Mouse (Mus musculus) megakaryocyte, adult 5-6 weeks (primary cell): Measurements from ENCODE around the gene Gnrhr. TPM values are rescaled to one million over a fixed set of nuclear protein-coding genes. Genes with fewer than 3 reads are reported as not detected.

Experiments
- ATAC-seq: 2 replicates; pipeline ENCODE4 v1.8.0; 2016; ENCODE audit warnings: mild to moderate bottlenecking, inconsistent platforms; ENCODE audit not compliant: poor library complexity, severe bottlenecking
- total RNA-seq, 2 experiments: library from RNA; stranded (forward) in 1 of 2; stranded (reverse) in 1 of 2; fragments of 153-499, 151-499 nt in 1 of 2; fragments of 221-1000, 200-1000 nt in 1 of 2; gene quantifications; 2 replicates each; pipeline versions ENCODE4 v1.2.3 to v1.2.4; 2015 to 2017

Gnrhr gene
- total RNA-seq (2015): not detected in 2 replicates
- not detected in 2 replicates for total RNA-seq (2017)

DNA sequence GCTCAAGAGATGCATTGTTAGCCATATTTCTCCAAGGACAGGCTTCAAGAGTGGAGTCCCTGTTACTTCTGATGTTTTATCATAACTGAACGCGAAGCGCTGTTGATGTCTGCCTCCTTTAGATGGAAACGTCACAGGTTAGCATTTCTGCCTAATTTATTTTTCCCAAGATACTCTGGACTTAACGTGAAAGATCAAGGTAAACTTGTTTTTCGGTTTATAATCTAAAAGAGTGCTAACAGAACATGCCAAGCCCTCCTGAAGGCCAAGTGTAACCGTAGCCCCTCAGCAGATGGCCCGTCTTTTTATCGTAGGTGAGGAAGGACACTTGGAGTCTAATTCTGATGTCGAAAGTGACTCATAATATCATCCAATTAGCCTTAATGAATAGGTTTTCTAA is at the start of gene Gnrhr:
TSS of gene Gnrhr (minus strand) at position 101 of the 400 bp plus-strand sequence.
- ATAC-seq: no peak

DNA sequence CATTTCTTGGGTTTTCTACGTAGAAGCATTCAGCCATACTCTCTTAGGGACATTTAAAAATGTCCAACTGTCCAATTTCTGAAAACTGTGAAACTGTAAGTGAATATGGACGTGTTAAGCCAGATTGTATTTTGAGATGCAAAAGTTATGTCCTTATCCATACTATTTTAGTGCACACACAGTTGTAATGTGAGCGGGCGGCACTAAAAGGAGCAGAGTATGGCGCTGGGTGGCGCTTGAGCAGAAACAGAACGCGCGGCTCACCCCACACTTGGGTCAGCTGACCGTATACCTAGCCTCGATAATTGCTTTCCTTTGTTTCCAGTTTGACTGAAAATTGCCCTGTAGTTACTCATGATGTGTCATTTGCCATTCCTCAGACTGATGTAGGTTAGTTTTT is 48.9 kb upstream of the Gnrhr start:
- ATAC-seq: no peak

DNA sequence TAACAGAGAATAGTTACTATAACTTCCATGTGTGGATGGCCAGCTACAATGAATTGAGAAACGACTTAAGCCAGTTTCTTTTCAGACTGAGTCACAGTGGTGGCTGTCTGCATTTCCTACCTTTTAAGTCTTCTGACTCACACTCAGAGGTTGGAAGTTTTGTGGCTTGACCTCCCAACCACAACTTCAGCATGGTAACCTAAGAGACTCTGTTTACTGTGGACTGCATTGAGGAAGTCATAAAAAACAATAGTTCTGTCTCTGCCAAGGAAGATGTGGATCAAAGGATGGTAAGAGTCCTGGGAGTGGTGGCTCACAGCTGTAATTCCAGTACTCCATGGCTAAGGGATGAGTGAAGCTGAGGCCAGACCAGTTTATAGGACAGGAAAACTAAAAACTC is 47.2 kb upstream of the Gnrhr start:
- ATAC-seq: no peak

DNA sequence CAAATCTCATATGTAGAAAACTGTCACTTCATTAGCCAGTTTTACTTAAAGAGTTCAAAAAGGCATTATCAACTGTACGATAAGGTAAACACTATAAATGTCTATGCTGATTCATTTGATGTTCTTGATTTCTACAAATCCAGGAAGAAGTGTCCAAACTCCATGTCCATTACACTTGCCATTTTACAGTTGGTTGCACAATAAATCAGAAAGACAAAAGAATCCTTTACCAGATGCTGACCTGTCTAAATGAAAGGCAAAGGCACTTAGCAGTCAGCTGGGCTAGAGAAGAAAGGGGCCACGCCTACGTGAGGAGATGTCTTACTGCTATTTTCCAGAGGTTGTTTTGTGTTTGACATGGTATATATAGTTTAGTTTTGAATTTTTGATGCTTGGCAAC is 46.6 kb upstream of the Gnrhr start:
- no peak for ATAC-seq

DNA sequence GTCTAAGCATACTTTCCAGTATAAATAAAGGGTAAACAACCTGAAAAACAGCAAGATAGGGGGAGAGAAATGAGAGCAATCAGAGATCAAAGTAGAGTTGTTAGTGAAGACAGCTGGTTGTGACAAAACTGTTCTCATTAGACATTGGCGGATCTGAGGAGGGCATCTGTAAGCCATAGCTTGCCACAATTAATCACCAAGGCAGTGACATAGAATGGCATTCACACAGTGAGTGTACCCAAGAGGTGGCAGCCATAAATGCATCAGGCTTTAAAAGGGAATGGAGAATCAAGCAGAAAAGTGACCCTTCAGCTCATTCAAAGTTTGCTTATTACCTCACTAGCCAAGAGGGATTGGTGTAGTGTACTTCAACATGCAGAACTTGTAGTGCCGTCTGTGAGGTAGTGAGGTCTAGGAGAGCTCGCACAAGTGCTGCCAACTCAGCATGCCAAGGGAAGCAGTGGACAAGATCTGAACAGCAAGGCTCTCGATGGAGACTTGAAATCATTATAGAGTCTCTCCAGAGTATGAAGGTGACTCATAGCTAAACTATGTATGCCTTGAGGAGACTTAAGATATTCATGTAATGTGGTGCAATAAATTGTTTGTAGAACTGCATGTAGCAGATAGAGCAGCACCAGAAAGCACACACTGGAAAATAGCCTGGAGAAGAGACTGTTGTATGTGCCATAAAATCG is 29.6 kb upstream of the Gnrhr start:
- ATAC-seq: no peak

DNA sequence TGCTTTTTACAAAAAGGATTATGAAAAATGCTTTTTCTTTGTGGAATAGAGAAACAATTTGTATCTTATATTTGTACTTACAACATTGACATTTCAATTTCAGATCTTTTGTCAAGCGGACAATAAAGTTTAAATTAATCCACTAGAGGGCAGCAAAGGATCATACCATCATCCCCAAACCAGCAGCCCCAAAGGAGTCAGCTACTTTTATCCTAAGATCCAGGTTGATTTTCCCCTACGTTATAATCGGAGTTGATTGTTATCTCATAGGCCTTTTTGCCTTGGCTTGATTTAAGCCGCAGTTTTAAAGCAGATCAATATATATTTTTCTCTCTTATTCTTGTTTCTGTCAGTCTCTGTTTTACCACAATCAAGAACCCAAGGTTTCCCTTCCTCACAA is 6.3 kb downstream of the Gnrhr start:
- ATAC-seq: peak; percentile 64

DNA sequence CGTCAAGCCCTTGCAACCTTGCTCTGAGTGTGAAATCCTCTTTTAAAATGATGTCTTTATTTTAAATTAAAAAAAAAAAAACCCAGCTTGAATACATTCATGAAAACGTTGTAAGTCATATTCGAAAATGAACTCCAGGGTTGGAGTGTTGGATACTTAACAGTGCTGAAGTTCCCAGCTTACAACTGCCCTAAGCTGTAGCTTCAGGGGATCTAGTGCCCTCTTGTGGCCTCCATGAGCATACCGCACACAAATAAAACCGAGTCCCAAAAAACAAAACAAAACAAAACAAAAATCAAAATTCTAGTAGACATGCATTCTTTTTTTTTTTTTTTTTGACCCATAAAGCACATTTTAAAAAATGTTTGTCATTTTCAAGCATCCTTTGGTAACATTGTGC is 6.9 kb downstream of the Gnrhr start:
- peak; percentile 82 for ATAC-seq

DNA sequence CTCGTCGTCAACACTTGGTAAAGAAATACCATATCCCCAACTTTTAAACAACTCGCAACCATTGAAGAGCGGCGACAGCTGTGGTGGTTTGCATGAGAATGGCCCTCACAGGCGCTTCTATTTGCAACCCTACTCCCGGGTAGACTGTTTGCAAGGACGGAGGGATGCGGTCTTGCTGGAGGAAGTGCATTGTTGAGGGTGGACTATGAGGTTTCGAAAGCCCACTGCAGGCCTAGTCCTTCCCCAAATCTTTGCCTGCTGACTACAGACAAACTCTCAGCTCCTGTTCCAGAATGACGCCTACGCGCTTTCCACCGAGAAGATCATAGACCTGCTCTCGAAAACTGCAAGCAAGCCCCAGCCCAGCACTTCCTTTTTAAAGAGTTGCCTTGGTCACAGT is 7.4 kb downstream of the Gnrhr start:
- ATAC-seq: peak; percentile 80

DNA sequence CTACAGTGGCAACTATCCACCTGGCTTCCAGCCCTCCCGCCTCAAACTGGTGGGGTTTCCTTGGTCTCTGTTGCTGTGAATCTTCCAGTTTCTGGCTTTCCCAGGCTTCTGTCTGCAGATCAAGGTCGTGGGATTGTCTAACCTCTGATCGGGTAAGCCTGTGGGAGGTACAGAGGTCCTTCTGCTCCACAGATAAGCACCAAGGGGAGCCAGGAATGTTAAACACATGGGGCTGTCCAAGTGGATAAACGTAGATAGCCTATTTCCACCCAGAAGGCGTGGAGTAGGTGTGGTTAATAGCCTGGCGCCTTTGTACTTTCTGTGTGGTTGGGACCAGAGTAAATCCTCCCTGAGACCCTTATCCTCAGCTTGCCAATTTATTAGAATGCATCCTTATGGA is 10.3 kb downstream of the Gnrhr start:
- no peak for ATAC-seq

DNA sequence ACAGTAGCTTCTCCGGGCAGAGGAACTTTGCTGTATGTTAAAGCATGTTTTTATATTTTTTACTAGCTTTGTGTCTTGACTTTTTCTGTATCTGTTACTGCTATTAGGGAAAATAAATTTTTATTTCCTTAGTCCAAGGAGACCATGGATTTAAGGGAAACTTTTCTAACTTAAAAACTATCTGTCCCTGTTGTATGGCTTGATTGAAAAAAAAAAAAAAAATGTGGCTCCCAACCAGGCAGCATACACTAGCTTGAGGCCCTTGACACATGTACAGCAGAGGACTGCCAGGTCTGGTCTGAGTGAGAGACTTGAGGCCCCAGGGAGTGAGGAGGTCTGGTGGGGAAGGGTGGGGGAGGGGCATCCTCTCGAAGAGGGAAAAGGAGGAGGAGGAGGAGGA is 23.9 kb downstream of the Gnrhr start:
- ATAC-seq: no peak

DNA sequence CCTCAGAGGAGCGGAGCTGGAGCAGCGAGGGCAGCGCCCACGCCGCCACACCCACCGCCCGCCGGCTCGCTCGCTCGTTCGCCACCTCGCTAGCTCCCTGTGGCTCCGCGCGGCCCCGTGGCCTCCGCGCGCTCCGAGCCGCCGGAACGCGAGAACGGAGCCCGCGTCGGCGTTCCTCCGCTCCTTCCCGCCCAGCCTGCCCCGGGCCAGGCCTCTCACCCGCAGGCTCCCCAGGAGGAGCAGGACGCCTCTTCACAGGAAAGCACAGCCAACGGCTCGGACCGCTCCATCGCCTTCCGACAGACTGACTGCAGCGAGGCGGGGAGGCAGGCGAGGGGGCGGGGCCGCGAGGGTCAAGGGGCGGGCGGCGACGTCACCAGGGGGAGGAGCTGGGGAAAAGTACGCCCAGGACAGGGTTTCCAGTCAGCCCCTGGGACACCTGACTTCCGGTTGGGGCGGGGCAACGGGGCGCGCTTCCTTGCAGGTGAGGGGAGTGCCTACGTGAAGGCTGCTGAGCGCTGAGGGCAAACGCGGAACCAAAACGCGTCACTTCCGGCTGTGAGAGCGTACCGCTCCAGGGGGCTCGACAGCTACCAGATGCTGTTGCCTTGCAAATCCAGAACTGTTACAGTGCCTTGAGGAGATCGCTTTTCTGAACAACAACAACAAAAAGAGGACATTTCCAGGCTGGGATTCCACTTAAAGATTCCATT is 25.1 kb downstream of the Gnrhr start, which contains the start of gene Uba6:
TSS of gene Uba6 (minus strand) at position 355 of the 713 bp plus-strand sequence.
- peak; percentile 95 for ATAC-seq

DNA sequence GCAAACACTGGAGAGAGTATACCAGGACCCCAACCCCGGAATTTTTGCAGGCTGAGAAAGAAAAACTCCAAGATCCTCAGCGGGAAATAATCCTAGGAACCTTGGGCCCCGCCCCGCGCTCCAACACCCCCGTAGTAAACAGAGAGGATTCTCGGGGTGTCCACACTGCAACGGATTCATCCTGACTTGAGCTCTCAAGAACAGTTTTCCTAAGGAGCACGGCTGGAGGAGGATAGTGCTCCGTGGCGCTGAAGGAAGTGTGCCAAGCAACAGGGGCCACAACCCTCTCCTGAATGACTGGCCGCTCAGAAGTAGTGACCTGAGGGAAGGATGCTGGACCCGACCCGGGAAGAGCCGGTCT is 25.6 kb downstream of the Gnrhr start:
- no peak for ATAC-seq

Other genes starting within 250 kb of the Gnrhr start
- gene Cenpc1, start 132.3 kb downstream of the Gnrhr start, total RNA-seq (2015): 38.7 and 43.2 TPM in 2 replicates
- 40.5 and 44.6 TPM in 2 replicates for gene Cenpc1, start 132.3 kb downstream of the Gnrhr start, total RNA-seq (2017)
- gene Stap1, start 126.2 kb downstream of the Gnrhr start, total RNA-seq (2015): 44.8 and 57.3 TPM in 2 replicates
- 36.6 and 38.5 TPM in 2 replicates for gene Stap1, start 126.2 kb downstream of the Gnrhr start, total RNA-seq (2017)
- 20.3 and 21.6 TPM in 2 replicates for gene Uba6, start 25.1 kb downstream of the Gnrhr start, total RNA-seq (2015)
- gene Uba6, start 25.1 kb downstream of the Gnrhr start, total RNA-seq (2017): 18.6 and 21.9 TPM in 2 replicates
- gene Tmprss11c, start 91.4 kb upstream of the Gnrhr start, total RNA-seq (2015): not detected in 2 replicates
- not detected in 2 replicates for gene Tmprss11c, start 91.4 kb upstream of the Gnrhr start, total RNA-seq (2017)
- gene Tmprss11d, start 175.5 kb upstream of the Gnrhr start, total RNA-seq (2015): not detected in 2 replicates
- not detected in 2 replicates for gene Tmprss11d, start 175.5 kb upstream of the Gnrhr start, total RNA-seq (2017)